Mouse (Mus musculus) cerebral cortex, adult 2 months (tissue): ENCODE results near the gene Pappa2.

Experiments used
- WGBS: fragments of 180-500 bp; shearing (Covaris S2); methylation state at CpG from one replicate; pipeline ENCODE4 v1.1.7; 2018; 5-methylcytosine and 5-hydroxymethylcytosine counted together

The Pappa2 gene

GRCm38 (mm10) chr1:158748356-158749096 lies 231.8 kb downstream of the Pappa2 start:
- 50% methylated on average over 10 of the region's 10 CpGs for WGBS

- WGBS = 58% methylated on average over 5 of the region's 5 CpGs
Observed at GRCm38 (mm10) chr1:158741449-158741848, 238.8 kb downstream of the Pappa2 start.

GRCm38 (mm10) chr1:158740949-158741348 lies 239.3 kb downstream of the Pappa2 start:
- WGBS = 60% methylated on average over 5 of the region's 5 CpGs

GRCm38 (mm10) chr1:158740161-158740766 lies 240.0 kb downstream of the Pappa2 start:
- 75% methylated on average over 6 of the region's 6 CpGs for WGBS

- WGBS = 22% methylated on average over 5 of the region's 5 CpGs
Observed at GRCm38 (mm10) chr1:158739132-158739919, 241.0 kb downstream of the Pappa2 start.

GRCm38 (mm10) chr1:158732868-158733496 lies 247.3 kb downstream of the Pappa2 start:
- WGBS = 37% methylated on average over 4 of the region's 4 CpGs

GRCm38 (mm10) chr1:158713301-158714095 lies 266.8 kb downstream of the Pappa2 start:
- 40% methylated on average over 5 of the region's 5 CpGs for WGBS

GRCm38 (mm10) chr1:158701336-158701735 lies 279.0 kb downstream of the Pappa2 start:
- WGBS = 87% methylated on average over 1 of the region's 1 CpGs

- WGBS = 88% methylated on average over 2 of the region's 2 CpGs
Observed at GRCm38 (mm10) chr1:158700147-158700546, 280.1 kb downstream of the Pappa2 start.

- WGBS = 92% methylated on average over 2 of the region's 2 CpGs
Observed at GRCm38 (mm10) chr1:158699276-158699675, 281.0 kb downstream of the Pappa2 start.

- WGBS = 87% methylated on average over 10 of the region's 10 CpGs
Observed at GRCm38 (mm10) chr1:158697859-158698569, 282.3 kb downstream of the Pappa2 start.

- 69% methylated on average over 3 of the region's 3 CpGs for WGBS
Observed at GRCm38 (mm10) chr1:158697423-158697822, 282.9 kb downstream of the Pappa2 start.

GRCm38 (mm10) chr1:158687726-158688125 lies 292.6 kb downstream of the Pappa2 start:
- WGBS = 81% methylated on average over 1 of the region's 1 CpGs

- 45% methylated on average over 3 of the region's 3 CpGs for WGBS
Observed at GRCm38 (mm10) chr1:158669971-158670592, 310.2 kb downstream of the Pappa2 start.

- WGBS = 80% methylated on average over 3 of the region's 3 CpGs
Observed at GRCm38 (mm10) chr1:158666001-158666400, 314.3 kb downstream of the Pappa2 start.
